Mouse (Mus musculus) midbrain, embryonic 12.5 days (tissue): Measurements from ENCODE around the gene Pdxk. TPM values are rescaled to one million over a fixed set of nuclear protein-coding genes. Genes with fewer than 3 reads are reported as not detected.

Source experiments
- ATAC-seq: fragments of 200-750 bp; cut with Nextera tagmentation; 2 replicates; pipeline ENCODE4 v1.8.0; 2017; ENCODE audit warnings: low read depth, moderate TSS enrichment, moderate library complexity; ENCODE audit not compliant: low FRiP score
- H3K27ac ChIP-seq: fragments of 300-500 bp; sonication (generic); replicated peaks from 2 replicates; pipeline ENCODE4 v1.5.1; 2016; ENCODE audit warnings: mild to moderate bottlenecking
- H3K27me3 ChIP-seq: fragments of 300-500 bp; sonication (generic); 2 replicates; pipeline ENCODE4 v1.6.1; 2016; ENCODE audit warnings: mild to moderate bottlenecking
- H3K36me3 ChIP-seq: fragments of 300-500 bp; sonication (generic); 2 replicates; pipeline ENCODE4 v1.6.1; 2016
- H3K4me1 ChIP-seq: fragments of 300-500 bp; sonication (generic); 2 replicates; pipeline ENCODE4 v1.6.1; 2016
- H3K4me2 ChIP-seq: fragments of 300-500 bp; sonication (generic); replicated peaks from 2 replicates; pipeline ENCODE4 v1.6.1; 2016; ENCODE audit warnings: mild to moderate bottlenecking, moderate library complexity
- H3K4me3 ChIP-seq: fragments of 300-500 bp; sonication (generic); 2 replicates; pipeline ENCODE4 v1.5.1; 2016; ENCODE audit warnings: mild to moderate bottlenecking
- H3K9ac ChIP-seq: fragments of 300-500 bp; sonication (generic); replicated peaks from 2 replicates; pipeline ENCODE4 v1.6.1; 2016; ENCODE audit warnings: mild to moderate bottlenecking, moderate library complexity
- H3K9me3 ChIP-seq: fragments of 300-500 bp; sonication (generic); 2 replicates; pipeline ENCODE4 v1.6.1; 2016; ENCODE audit warnings: mild to moderate bottlenecking
- WGBS: fragments of 180-500 bp; shearing (Covaris S2); methylation state at CpG from one replicate; pipeline ENCODE4 v1.1.7; 2016; 5-methylcytosine and 5-hydroxymethylcytosine counted together
- polyA plus RNA-seq: library from polyadenylated mRNA; unstranded; fragments of >200 nt; fragmentation: Nextera tagmentation; extraction: Ambion mirVana; gene quantifications from 2 replicates; pipeline ENCODE4 v1.2.1, GENCODE M21; 2016

Gene Pdxk
- polyA plus RNA-seq, 1 experiment from 2014 or later = 10.9 TPM

- Histone ChIP-seq H3K4me2 (no peak overlapping the region), H3K4me3 (no peak overlapping the region), H3K36me3 (no peaks in the 10 kb centered on the region), H3K9me3 (no peaks in the 10 kb centered on the region), H3K27ac (no peak overlapping the region), H3K9ac (no peak overlapping the region), H3K4me1 (peaks cover 15% of the 10 kb centered on the region), H3K27me3 (0 out of 2 replicates have a peak, but pooled peaks cover 4% of the 10 kb centered on the region)
- 26% methylated on average over 8 of the region's 10 CpGs for WGBS
- peak; percentile 35; the same call in 1 of the 2 replicates for ATAC-seq
Measured at GRCm38 (mm10) chr10:78457495-78458347, 7.1 kb downstream of the Pdxk start.

DNA sequence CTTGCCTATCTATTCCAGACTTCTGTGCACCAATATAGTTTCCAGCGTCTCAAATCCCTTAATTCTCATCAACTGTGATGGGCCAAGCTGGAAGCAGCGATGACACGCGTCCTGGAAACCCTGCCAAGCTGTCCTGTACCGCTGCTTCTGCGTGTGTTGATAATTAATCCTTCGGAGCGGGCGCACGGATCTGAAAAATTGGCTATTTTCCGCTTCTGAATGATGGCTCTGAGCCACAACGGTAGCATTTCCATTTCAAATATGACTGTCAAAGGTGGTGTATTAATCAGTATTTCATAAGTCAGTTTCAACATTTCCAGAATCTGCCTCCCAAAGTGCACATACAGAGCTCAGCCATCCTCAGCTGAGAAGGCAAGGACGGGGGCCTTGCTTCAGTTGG, 8.1 kb downstream of the Pdxk start:
- H3K4me3 ChIP-seq = no peak overlapping the region
- H3K27me3 ChIP-seq = 0 out of 2 replicates have a peak, but pooled peaks cover 4% of the 10 kb centered on the region
- H3K4me2 ChIP-seq = no peak overlapping the region
- H3K36me3 ChIP-seq = no peaks in the 10 kb centered on the region
- no peak for ATAC-seq
- H3K9me3 ChIP-seq = no peaks in the 10 kb centered on the region
- no peak overlapping the region for H3K9ac ChIP-seq
- WGBS = 91% methylated on average over 13 of the region's 13 CpGs
- no peak overlapping the region for H3K27ac ChIP-seq
- peaks cover 21% of the 10 kb centered on the region for H3K4me1 ChIP-seq

GRCm38 (mm10) chr10:78452641-78453040, 12.1 kb downstream of the Pdxk start:
- peak; percentile 61 for ATAC-seq
- Histone ChIP-seq H3K9ac (no peak overlapping the region), H3K27me3 (no peaks in the 10 kb centered on the region), H3K9me3 (no peaks in the 10 kb centered on the region), H3K4me3 (no peak overlapping the region), H3K36me3 (no peaks in the 10 kb centered on the region; the same call in 1 of the 2 replicates), H3K4me1 (peaks cover 9% of the 10 kb centered on the region; the same call in 1 of the 2 replicates), H3K27ac (0 out of 2 replicates have a peak overlapping the region, but pooled peaks have one; percentile 21), H3K4me2 (no peak overlapping the region)
- 12% methylated on average over 4 of the region's 4 CpGs for WGBS

- Histone ChIP-seq H3K4me3 (no peak overlapping the region), H3K27ac (no peak overlapping the region), H3K4me2 (no peak overlapping the region), H3K4me1 (peaks cover 7% of the 10 kb centered on the region; the same call in 1 of the 2 replicates), H3K9ac (no peak overlapping the region), H3K9me3 (no peaks in the 10 kb centered on the region), H3K36me3 (peaks cover 6% of the 10 kb centered on the region; the same call in 1 of the 2 replicates), H3K27me3 (no peaks in the 10 kb centered on the region)
- WGBS = 88% methylated on average over 5 of the region's 5 CpGs
- ATAC-seq = no peak
Measured at GRCm38 (mm10) chr10:78450761-78451160, 14.0 kb downstream of the Pdxk start.

DNA sequence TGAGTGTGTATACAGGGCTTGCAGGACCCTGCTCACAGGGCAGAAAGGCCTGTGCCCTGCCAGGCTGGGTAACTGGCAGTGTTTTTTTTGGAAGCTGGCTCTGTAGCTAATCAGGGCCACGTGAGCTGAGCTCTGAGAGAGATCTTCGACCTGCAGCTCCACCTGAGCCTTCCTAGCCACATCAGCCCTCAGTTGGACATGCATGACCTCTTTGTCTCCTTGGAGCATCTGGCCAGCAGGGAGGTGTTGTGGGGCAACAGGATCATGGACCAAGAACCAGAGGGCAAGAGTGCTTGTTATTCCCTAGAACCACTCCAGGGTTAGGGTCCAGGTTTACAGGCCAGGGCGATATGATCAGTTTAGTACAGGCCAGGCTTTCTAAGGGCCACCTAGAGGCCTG, 17.4 kb downstream of the Pdxk start:
- H3K36me3 ChIP-seq = peaks cover 6% of the 10 kb centered on the region; the same call in 1 of the 2 replicates
- WGBS = 76% methylated on average over 3 of the region's 3 CpGs

DNA sequence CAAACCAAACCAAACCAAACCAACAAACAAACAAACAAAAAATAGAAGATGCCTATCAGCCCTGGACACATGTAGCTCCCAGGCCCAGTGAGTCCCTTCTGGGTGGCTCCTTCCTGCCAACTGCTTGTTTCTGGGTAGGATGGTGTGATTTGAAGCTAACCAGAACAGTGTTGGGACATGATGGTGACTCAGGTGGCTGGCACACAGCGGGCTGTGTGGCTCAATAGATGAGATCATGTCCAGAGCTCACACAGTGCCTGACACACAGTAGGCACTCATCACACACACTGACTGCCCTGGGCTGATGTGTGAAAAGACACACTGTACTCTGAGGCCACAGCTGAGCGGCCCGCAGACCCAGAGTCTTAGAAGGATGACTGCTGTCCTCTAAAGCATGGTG, 18.6 kb downstream of the Pdxk start:
- no peaks in the 10 kb centered on the region for H3K4me1 ChIP-seq
- H3K4me3 ChIP-seq = no peak overlapping the region
- no peak overlapping the region for H3K9ac ChIP-seq
- WGBS = 95% methylated on average over 3 of the region's 3 CpGs
- peaks cover 6% of the 10 kb centered on the region; the same call in 1 of the 2 replicates for H3K36me3 ChIP-seq
- H3K27me3 ChIP-seq = no peaks in the 10 kb centered on the region
- H3K27ac ChIP-seq = no peak overlapping the region
- no peak overlapping the region for H3K4me2 ChIP-seq
- H3K9me3 ChIP-seq = no peaks in the 10 kb centered on the region
- ATAC-seq = no peak

More for the DNA sequence above, 17.4 kb downstream of the Pdxk start:
- H3K4me3 ChIP-seq = no peak overlapping the region
- no peaks in the 10 kb centered on the region for H3K27me3 ChIP-seq
- H3K4me2 ChIP-seq = no peak overlapping the region
- no peak for ATAC-seq
- peaks cover 3% of the 10 kb centered on the region; the same call in 1 of the 2 replicates for H3K4me1 ChIP-seq
- no peak overlapping the region for H3K9ac ChIP-seq
- H3K9me3 ChIP-seq = no peaks in the 10 kb centered on the region
- no peak overlapping the region for H3K27ac ChIP-seq

DNA sequence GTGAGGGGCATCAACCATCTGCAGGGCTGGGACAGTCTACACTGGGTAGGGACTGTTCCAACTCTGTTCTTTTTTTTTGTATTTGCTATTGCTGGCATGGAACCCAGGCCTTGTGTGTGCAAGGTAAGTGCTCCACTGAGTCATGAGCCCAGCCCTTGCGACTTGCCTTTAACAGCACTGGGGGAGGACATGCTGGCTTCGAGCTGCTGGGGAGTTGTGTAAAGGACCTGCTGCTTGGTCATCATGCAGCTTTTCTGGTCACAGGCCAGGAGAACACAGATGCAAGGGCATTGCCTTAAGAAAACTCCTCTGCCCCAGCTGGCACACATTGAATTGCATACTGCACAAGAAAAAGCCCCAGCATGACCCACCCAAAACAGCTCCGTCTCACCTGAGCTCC, 22.5 kb downstream of the Pdxk start:
- Histone ChIP-seq H3K9me3 (no peaks in the 10 kb centered on the region), H3K4me1 (no peaks in the 10 kb centered on the region), H3K9ac (no peak overlapping the region), H3K4me2 (no peak overlapping the region), H3K36me3 (0 out of 2 replicates have a peak, but pooled peaks cover 2% of the 10 kb centered on the region), H3K27me3 (no peaks in the 10 kb centered on the region), H3K4me3 (no peak overlapping the region), H3K27ac (no peak overlapping the region)
- WGBS = 92% methylated on average over 3 of the region's 3 CpGs
- no peak for ATAC-seq

GRCm38 (mm10) chr10:78441606-78442005, 23.2 kb downstream of the Pdxk start:
- Histone ChIP-seq H3K27ac (no peak overlapping the region), H3K9ac (no peak overlapping the region), H3K4me2 (no peak overlapping the region), H3K4me3 (no peak overlapping the region), H3K4me1 (no peaks in the 10 kb centered on the region), H3K27me3 (no peaks in the 10 kb centered on the region), H3K9me3 (no peaks in the 10 kb centered on the region), H3K36me3 (no peaks in the 10 kb centered on the region)
- no peak for ATAC-seq
- WGBS = 82% methylated on average over 5 of the region's 5 CpGs

DNA sequence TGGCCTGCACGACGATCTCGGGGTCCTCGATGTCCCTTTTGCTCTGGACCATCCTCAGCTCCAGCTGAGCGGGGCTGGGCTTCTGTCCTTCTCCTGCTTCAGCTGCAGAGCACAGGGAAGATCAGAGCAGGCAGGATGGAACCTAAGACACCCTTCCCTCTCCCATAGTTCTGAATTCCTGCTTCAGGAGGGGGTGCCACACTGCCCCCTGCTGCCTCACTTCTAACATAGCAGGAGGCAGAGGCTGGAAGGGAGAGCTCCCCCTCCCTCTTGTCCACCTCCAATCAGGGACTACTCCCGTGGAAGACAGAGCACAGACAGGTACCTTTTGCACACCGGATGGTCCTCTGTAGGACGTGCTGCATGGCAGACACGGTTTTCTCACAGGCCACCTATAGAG, 24.0 kb downstream of the Pdxk start:
- Histone ChIP-seq H3K9ac (no peak overlapping the region), H3K9me3 (no peaks in the 10 kb centered on the region), H3K36me3 (no peaks in the 10 kb centered on the region), H3K27ac (no peak overlapping the region), H3K27me3 (no peaks in the 10 kb centered on the region), H3K4me1 (no peaks in the 10 kb centered on the region), H3K4me3 (no peak overlapping the region), H3K4me2 (no peak overlapping the region)
- 72% methylated on average over 9 of the region's 9 CpGs for WGBS
- no peak for ATAC-seq

DNA sequence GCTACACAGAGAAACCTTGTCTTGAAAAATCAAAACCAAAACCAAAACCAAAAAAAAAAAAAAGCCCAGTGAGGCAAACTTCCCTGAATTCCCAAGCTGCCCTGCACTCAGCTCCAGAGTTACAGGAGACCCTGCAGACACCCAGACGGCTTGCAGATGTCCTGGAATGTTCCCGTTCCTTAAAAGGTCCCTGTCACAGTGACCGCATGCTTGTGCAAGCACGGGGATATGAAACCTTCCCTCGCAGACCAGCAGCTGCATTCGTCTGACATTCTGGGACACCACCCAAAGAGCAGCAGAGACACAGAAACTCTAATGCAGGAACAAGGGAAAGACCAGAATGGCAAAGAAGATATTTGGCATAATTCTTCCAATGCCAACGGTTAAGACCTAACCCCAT, 24.8 kb downstream of the Pdxk start:
- Histone ChIP-seq H3K9ac (no peak overlapping the region), H3K27me3 (no peaks in the 10 kb centered on the region), H3K4me3 (no peak overlapping the region), H3K27ac (no peak overlapping the region), H3K36me3 (no peaks in the 10 kb centered on the region), H3K4me1 (no peaks in the 10 kb centered on the region), H3K4me2 (no peak overlapping the region), H3K9me3 (no peaks in the 10 kb centered on the region)
- WGBS = 87% methylated on average over 7 of the region's 7 CpGs
- no peak for ATAC-seq

DNA sequence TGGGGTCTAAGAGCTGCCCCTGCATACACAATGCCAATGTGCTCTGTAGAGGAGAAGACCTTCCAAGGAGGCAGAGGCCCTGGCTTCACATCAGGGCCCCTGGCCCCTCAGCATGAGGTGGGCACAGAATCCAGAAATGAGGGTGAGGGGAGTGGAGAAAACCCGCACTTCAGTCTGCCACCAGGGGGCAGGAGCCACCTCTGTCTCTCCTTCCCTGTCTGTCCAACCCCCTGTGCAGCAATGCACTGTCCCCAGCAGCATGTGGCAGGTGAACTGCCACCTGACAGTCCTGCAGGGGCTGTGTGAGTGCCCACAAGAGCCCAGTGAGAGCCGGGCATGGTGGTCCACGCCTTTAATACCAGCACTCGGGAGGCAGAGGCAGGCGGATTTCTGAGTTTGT, 25.2 kb downstream of the Pdxk start:
- Histone ChIP-seq H3K4me1 (no peaks in the 10 kb centered on the region), H3K36me3 (no peaks in the 10 kb centered on the region), H3K27me3 (no peaks in the 10 kb centered on the region), H3K4me2 (no peak overlapping the region), H3K9me3 (no peaks in the 10 kb centered on the region), H3K9ac (no peak overlapping the region), H3K27ac (no peak overlapping the region), H3K4me3 (no peak overlapping the region)
- 63% methylated on average over 5 of the region's 5 CpGs for WGBS
- peak; percentile 52; the same call in 1 of the 2 replicates for ATAC-seq

DNA sequence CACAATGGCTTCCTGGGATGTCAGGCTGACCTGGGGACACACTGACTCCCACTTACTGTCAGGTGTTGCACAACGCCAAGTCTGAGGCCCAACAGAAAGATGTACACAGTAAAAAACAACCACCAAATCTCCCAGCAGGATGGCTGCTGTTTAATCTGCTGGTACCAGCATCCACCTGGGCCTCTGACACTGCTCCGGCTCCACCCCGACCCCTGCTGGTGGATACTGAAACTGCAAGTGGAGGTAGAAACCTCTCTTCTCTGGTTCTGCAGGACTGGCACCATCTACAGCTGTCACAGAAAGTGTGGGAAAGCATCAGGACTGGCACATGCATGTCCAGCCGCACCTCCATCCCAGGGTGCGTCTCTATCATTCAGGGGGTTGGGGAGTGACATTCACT, 26.7 kb downstream of the Pdxk start:
- Histone ChIP-seq H3K27ac (no peak overlapping the region; the same call in 1 of the 2 replicates), H3K9ac (no peak overlapping the region), H3K4me3 (no peak overlapping the region), H3K4me2 (no peak overlapping the region), H3K4me1 (no peaks in the 10 kb centered on the region), H3K9me3 (no peaks in the 10 kb centered on the region), H3K27me3 (no peaks in the 10 kb centered on the region), H3K36me3 (no peaks in the 10 kb centered on the region)
- 17% methylated on average over 5 of the region's 5 CpGs for WGBS
- peak; percentile 44; the same call in 1 of the 2 replicates for ATAC-seq
